Mouse (Mus musculus): ENCODE results near the gene Dlg4. TPM values are rescaled to one million over a fixed set of nuclear protein-coding genes. Genes with fewer than 3 reads are reported as not detected.

The Dlg4 gene
- polyA plus RNA-seq, 1 experiment from 2014 or later: 24.7 TPM

GRCm38 (mm10) chr11:69997070-69997509 is 19.7 kb upstream of the Dlg4 start:
- Histone ChIP-seq H3K4me1 (peaks cover 56% of the 10 kb centered on the region), H3K27ac (replicated peaks) (peak overlapping the region; percentile 94), H3K27me3 (replicated peaks) (no peaks in the 10 kb centered on the region), H3K36me3 (peaks cover 36% of the 10 kb centered on the region), H3K4me3 (replicated peaks) (peak overlapping the region; percentile 89), H3K4me2 (peak overlapping the region; percentile 73), H3K9ac (replicated peaks) (peak overlapping the region; percentile 83), H3K9me3 (replicated peaks) (no peaks in the 10 kb centered on the region)
- peak; percentile 9 for ATAC-seq (ENCODE audit: low FRiP score)
- whole genome bisulfite sequencing: under 1% methylated on average over 39 of the region's 44 CpGs

GRCm38 (mm10) chr11:69998567-69999491 is 17.9 kb upstream of the Dlg4 start:
- Histone ChIP-seq H3K36me3 (peaks cover 30% of the 10 kb centered on the region), H3K4me1 (peaks cover 63% of the 10 kb centered on the region), H3K4me2 (no peak overlapping the region), H3K27me3 (replicated peaks) (no peaks in the 10 kb centered on the region), H3K9me3 (replicated peaks) (no peaks in the 10 kb centered on the region), H3K9ac (replicated peaks) (no peak overlapping the region), H3K27ac (replicated peaks) (no peak overlapping the region), H3K4me3 (replicated peaks) (no peak overlapping the region)
- WGBS: 94% methylated on average over 27 of the region's 27 CpGs
- no peak for ATAC-seq (ENCODE audit: low FRiP score)

GRCm38 (mm10) chr11:69999666-70000065 is 17.1 kb upstream of the Dlg4 start:
- no peaks in the 10 kb centered on the region for H3K9me3 ChIP-seq (replicated peaks)
- peak overlapping the region; percentile 84 for H3K4me3 ChIP-seq (replicated peaks)
- H3K27me3 ChIP-seq (replicated peaks): no peaks in the 10 kb centered on the region
- H3K27ac ChIP-seq (replicated peaks): peak overlapping the region; percentile 99
- peaks cover 63% of the 10 kb centered on the region for H3K4me1 ChIP-seq
- WGBS: 71% methylated on average over 8 of the region's 8 CpGs
- H3K36me3 ChIP-seq: peaks cover 24% of the 10 kb centered on the region
- ATAC-seq (ENCODE audit: low FRiP score): no peak
- peak overlapping the region; percentile 79 for H3K4me2 ChIP-seq
- H3K9ac ChIP-seq (replicated peaks): no peak overlapping the region

DNA sequence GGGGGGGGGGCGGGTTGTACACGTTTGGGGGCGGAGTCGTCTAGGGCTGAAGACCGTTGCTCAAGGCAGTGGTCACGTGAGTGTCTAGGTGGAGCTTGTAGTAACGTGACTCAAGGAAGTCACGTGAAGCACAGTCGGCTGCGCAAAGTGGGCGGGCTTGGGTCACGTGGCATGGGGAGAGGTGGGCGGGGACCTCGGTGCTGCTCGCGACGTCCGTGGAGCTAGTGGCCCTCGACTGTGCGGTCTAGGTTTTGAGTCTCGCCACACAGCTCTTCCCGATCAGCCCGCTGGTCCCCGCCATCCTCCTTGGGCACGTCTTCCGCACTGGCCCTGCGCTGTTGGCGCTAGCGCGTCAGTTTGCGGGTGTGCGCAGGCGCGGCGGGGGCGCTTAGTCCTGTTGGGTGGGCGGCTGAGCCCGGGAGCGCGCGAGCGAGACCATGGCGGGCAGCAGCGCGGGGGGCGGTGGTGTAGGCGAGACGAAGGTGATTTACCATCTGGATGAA is 16.3 kb upstream of the Dlg4 start, which contains the start of gene Dvl2:
TSS of gene Dvl2 (plus strand) at position 200 of the 503 bp plus-strand sequence.
- Histone ChIP-seq H3K9me3 (replicated peaks) (no peaks in the 10 kb centered on the region), H3K4me2 (peak within 1 kb of the TSS; percentile 79), H3K4me3 (replicated peaks) (peak within 1 kb of the TSS; percentile 84), H3K27ac (replicated peaks) (peak within 1 kb of the TSS; percentile 99), H3K4me1 (peaks cover 65% of the 10 kb centered on the region), H3K36me3 (peaks cover 32% of the 10 kb centered on the region), H3K27me3 (replicated peaks) (no peaks in the 10 kb centered on the region), H3K9ac (replicated peaks) (peak within 1 kb of the TSS; percentile 83)
- ATAC-seq (ENCODE audit: low FRiP score): peak; percentile 66
- WGBS: under 1% methylated on average over 48 of the region's 48 CpGs

DNA sequence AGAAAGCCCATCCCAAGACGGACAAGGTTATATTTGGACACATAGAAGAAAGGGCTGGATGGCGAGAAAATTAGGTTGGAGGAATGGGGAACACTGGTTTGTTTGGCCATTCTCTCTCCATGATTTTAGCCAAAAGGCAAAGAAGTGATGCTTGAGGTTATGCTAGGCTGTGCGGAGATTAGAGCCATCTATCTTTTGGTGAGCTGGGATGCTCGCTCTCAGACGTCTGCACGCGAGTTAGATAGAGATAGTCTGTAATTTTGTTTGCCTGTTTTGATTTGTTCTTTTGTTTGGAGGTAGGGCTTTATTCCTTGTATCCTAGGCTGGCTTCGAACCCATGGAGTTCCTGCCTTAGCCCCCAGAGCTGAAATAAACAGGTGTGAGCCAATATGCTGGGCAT is 15.6 kb upstream of the Dlg4 start:
- peaks cover 39% of the 10 kb centered on the region for H3K36me3 ChIP-seq
- H3K9me3 ChIP-seq (replicated peaks): no peaks in the 10 kb centered on the region
- no peaks in the 10 kb centered on the region for H3K27me3 ChIP-seq (replicated peaks)
- H3K4me3 ChIP-seq (replicated peaks): peak overlapping the region; percentile 84
- H3K27ac ChIP-seq (replicated peaks): peak overlapping the region; percentile 99
- H3K4me2 ChIP-seq: peak overlapping the region; percentile 79
- peak overlapping the region; percentile 83 for H3K9ac ChIP-seq (replicated peaks)
- no peak for ATAC-seq (ENCODE audit: low FRiP score)
- 14% methylated on average over 8 of the region's 8 CpGs for WGBS
- H3K4me1 ChIP-seq: peaks cover 65% of the 10 kb centered on the region

DNA sequence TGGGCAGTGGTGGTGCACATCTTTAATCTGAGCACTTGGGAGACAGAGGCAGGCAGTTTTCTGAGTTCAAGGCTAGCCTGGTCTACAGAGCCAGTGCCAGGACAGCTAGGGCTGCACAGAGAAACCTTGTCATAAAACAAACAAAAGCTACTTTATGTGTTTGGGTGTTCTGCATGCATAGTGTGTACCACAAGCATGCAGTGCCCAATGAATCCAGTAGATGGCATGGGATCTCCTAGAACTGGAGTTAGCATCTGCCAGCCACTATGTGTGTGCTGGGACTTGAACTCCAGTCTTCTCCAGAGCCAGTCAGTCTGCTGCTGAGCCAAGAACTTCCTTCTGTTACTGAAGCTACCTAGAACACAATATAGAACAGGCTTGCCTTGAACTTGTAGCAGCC is 14.9 kb upstream of the Dlg4 start:
- no peak overlapping the region for H3K27ac ChIP-seq (replicated peaks)
- peak overlapping the region; percentile 83 for H3K9ac ChIP-seq (replicated peaks)
- no peaks in the 10 kb centered on the region for H3K27me3 ChIP-seq (replicated peaks)
- H3K4me3 ChIP-seq (replicated peaks): peak overlapping the region; percentile 84
- peak overlapping the region; percentile 79 for H3K4me2 ChIP-seq
- no peaks in the 10 kb centered on the region for H3K9me3 ChIP-seq (replicated peaks)
- ATAC-seq (ENCODE audit: low FRiP score): no peak
- peaks cover 46% of the 10 kb centered on the region for H3K36me3 ChIP-seq
- H3K4me1 ChIP-seq: peaks cover 65% of the 10 kb centered on the region

GRCm38 (mm10) chr11:70002471-70002870 is 14.3 kb upstream of the Dlg4 start:
- Histone ChIP-seq H3K9me3 (replicated peaks) (no peaks in the 10 kb centered on the region), H3K4me1 (peaks cover 62% of the 10 kb centered on the region), H3K9ac (replicated peaks) (0 out of 2 replicates have a peak overlapping the region, but pooled peaks have one; percentile 10), H3K27me3 (replicated peaks) (no peaks in the 10 kb centered on the region), H3K4me2 (peak overlapping the region; percentile 79), H3K36me3 (peaks cover 52% of the 10 kb centered on the region), H3K27ac (replicated peaks) (no peak overlapping the region), H3K4me3 (replicated peaks) (peak overlapping the region; percentile 84)
- 94% methylated on average over 2 of the region's 2 CpGs for WGBS
- no peak for ATAC-seq (ENCODE audit: low FRiP score)

DNA sequence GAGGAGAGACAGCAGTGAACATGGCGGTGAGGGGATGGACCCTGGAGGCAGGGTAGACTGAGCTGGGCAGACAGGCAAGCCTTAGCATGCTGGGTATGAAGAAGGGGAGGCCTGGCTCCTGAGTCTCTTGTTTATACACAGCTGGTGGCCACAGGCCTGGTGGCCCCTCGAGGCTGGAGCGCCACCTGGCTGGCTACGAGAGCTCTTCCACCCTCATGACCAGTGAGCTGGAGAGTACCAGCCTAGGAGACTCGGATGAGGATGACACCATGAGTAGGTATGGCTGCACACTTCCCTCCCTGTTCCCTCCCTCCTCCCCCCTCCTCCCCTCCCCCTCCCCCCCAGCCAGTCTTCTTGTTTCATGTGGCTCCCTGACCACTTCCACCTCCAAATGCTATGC is 11.2 kb upstream of the Dlg4 start:
- no peak overlapping the region for H3K27ac ChIP-seq (replicated peaks)
- 46% methylated on average over 5 of the region's 5 CpGs for WGBS
- peaks cover 40% of the 10 kb centered on the region for H3K4me1 ChIP-seq
- H3K27me3 ChIP-seq (replicated peaks): no peaks in the 10 kb centered on the region
- H3K36me3 ChIP-seq: peaks cover 61% of the 10 kb centered on the region
- no peak overlapping the region for H3K4me2 ChIP-seq
- H3K9ac ChIP-seq (replicated peaks): no peak overlapping the region
- H3K4me3 ChIP-seq (replicated peaks): no peak overlapping the region
- H3K9me3 ChIP-seq (replicated peaks): no peaks in the 10 kb centered on the region
- no peak for ATAC-seq (ENCODE audit: low FRiP score)

DNA sequence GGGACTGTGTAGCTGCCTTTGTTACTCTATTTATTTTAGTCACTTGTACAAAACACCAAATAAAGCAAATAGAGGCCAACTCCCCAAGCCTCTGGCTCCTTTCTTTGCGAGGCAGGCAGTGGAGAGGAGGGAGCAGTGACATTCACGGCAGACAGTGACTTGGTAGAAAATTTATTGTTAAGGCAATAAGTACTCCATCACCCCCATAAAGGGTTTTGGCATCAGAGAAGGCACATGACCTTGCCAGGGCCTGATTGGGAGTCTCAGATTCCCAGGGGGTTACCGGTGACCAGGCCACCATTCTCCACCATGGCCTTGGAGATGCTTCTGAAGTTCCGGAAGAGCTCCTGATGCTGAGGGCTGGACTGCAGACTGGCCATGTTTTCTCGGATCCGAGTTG is 6.7 kb upstream of the Dlg4 start:
- Histone ChIP-seq H3K27ac (replicated peaks) (no peak overlapping the region), H3K4me1 (peaks cover 23% of the 10 kb centered on the region), H3K9me3 (replicated peaks) (no peaks in the 10 kb centered on the region), H3K4me2 (no peak overlapping the region), H3K27me3 (replicated peaks) (no peaks in the 10 kb centered on the region), H3K9ac (replicated peaks) (no peak overlapping the region), H3K4me3 (replicated peaks) (no peak overlapping the region), H3K36me3 (peaks cover 84% of the 10 kb centered on the region)
- ATAC-seq (ENCODE audit: low FRiP score): no peak
- WGBS: 78% methylated on average over 6 of the region's 6 CpGs

DNA sequence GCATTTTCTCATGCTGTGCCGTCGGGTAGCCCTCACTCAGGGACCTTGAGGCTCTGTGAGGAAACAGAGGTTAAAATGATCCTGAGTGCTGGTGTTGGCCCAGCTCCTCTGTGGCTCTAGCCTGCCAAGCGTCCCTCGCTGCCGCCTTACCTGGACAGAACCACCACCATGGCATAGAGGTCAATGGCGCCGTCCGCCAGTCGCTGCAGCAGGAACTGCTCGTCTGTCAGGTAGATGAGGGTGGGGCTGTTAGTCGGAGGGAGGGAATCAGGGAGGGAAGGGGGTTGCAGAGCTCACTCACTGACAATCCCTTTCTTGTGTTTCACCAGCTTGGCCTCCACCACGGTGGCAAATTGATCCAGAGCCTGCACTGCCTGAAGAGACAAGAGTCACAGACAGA is 6.2 kb upstream of the Dlg4 start:
- H3K9ac ChIP-seq (replicated peaks): no peak overlapping the region
- 90% methylated on average over 12 of the region's 12 CpGs for WGBS

DNA sequence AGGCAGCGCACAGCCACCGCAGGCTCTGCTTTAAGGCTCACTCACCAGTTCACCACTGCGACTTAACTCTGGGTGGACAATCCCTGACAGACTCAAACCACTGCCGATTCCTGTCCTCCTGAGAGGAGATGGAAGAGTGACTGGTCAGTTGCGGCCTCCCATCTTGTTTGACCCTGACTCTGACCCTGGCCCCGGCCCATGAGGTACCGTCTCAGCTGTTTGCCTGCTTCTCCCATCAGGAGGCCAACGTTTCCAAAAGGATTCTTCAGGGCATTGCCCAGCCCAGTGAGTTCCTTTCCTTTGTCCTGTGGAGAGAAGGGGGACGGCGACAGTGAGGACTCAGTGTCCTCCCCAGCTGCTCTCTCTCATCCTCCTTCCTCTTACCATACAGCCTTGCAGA is 5.8 kb upstream of the Dlg4 start:
- Histone ChIP-seq H3K4me3 (replicated peaks) (no peak overlapping the region), H3K27ac (replicated peaks) (no peak overlapping the region), H3K27me3 (replicated peaks) (no peaks in the 10 kb centered on the region), H3K36me3 (peaks cover 75% of the 10 kb centered on the region), H3K4me1 (peaks cover 27% of the 10 kb centered on the region), H3K4me2 (no peak overlapping the region), H3K9ac (replicated peaks) (no peak overlapping the region), H3K9me3 (replicated peaks) (no peaks in the 10 kb centered on the region)
- ATAC-seq (ENCODE audit: low FRiP score): no peak
- 78% methylated on average over 10 of the region's 10 CpGs for WGBS

More for the DNA sequence above, 6.2 kb upstream of the Dlg4 start:
- H3K9me3 ChIP-seq (replicated peaks): no peaks in the 10 kb centered on the region
- peaks cover 25% of the 10 kb centered on the region for H3K4me1 ChIP-seq
- ATAC-seq (ENCODE audit: low FRiP score): no peak
- H3K4me3 ChIP-seq (replicated peaks): no peak overlapping the region
- H3K27ac ChIP-seq (replicated peaks): no peak overlapping the region
- H3K27me3 ChIP-seq (replicated peaks): no peaks in the 10 kb centered on the region
- no peak overlapping the region for H3K4me2 ChIP-seq
- peaks cover 79% of the 10 kb centered on the region for H3K36me3 ChIP-seq

DNA sequence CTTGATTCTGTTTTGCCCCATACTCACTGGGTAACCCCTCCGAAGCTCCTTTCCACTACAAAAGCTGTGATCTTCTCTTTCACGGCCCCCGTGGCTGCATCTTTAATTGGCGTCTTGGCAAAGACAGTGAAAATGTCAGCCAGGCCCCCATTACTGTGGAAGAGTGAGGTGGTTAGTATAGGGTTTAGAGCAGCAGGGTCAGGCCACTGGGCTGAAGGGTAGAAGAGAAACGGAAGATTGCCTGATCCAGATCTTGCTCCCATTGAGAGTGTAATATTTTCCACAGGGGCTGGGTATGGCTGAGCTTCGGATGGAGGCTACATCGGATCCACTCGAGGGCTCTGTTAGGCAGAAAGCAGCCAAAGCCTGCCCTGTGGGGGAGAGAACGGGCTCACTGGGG is 3.8 kb upstream of the Dlg4 start:
- Histone ChIP-seq H3K9ac (replicated peaks) (0 out of 2 replicates have a peak overlapping the region, but pooled peaks have one; percentile 1), H3K27me3 (replicated peaks) (no peaks in the 10 kb centered on the region), H3K4me2 (no peak overlapping the region), H3K4me1 (peaks cover 36% of the 10 kb centered on the region), H3K9me3 (replicated peaks) (no peaks in the 10 kb centered on the region), H3K36me3 (peaks cover 55% of the 10 kb centered on the region), H3K4me3 (replicated peaks) (no peak overlapping the region), H3K27ac (replicated peaks) (no peak overlapping the region)
- WGBS: 87% methylated on average over 9 of the region's 9 CpGs
- ATAC-seq (ENCODE audit: low FRiP score): no peak

Measured in neural tube, embryonic 15.5 days (tissue).